Comparison of ENCODE assay signal across 9 mouse cellular contexts in genomic region chr12:54202276-54202675, GRCm38 (mm10). TPM values are rescaled to one million over a fixed set of nuclear protein-coding genes. Genes with fewer than 3 reads are reported as not detected.
DNase-seq lines count a peak whose midpoint lies in the region; ATAC-seq and TF ChIP-seq lines count a peak whose summit lies in the region.
"Had no signal": no experiment of that assay in that cellular context is flagged by ENCODE, and none has a peak within 500 bp of the region (broad histone marks: within the 10 kb centered on the region; RNA-seq: fewer than 3 reads in every experiment).

No protein-coding gene starts in this region.

- peak overlapping the region; percentile 99 for H3K4me2 ChIP-seq in lung, postnatal 0 days (replicated peaks; ENCODE audit: low read depth, low read length)
- peak overlapping the region; percentile 81 for H3K4me2 ChIP-seq in heart, embryonic 16.5 days (ENCODE audit: low read depth, low read length)
- peak overlapping the region; percentile 99 for H3K4me2 ChIP-seq in neural tube, embryonic 15.5 days

- H3K36me3 ChIP-seq in lung, postnatal 0 days (ENCODE audit: insufficient read depth, low read length), result no peaks in the 10 kb centered on the region
- H3K36me3 ChIP-seq in heart, embryonic 16.5 days (ENCODE audit: control insufficient read depth, insufficient read depth), result no peaks in the 10 kb centered on the region
- H3K36me3 ChIP-seq in neural tube, embryonic 15.5 days, result no peaks in the 10 kb centered on the region

- H3K9me3 ChIP-seq in lung, postnatal 0 days (ENCODE audit: low read length), result no peaks in the 10 kb centered on the region
- H3K9me3 ChIP-seq in heart, embryonic 16.5 days (replicated peaks; ENCODE audit: control insufficient read depth, low read length), result 0 out of 2 replicates have a peak, but pooled peaks cover 2% of the 10 kb centered on the region
- no peaks in the 10 kb centered on the region for H3K9me3 ChIP-seq in neural tube, embryonic 15.5 days (replicated peaks)

- H3K27ac ChIP-seq in lung, postnatal 0 days (ENCODE audit: low read length), result no peak overlapping the region
- H3K27ac ChIP-seq in heart, embryonic 16.5 days (ENCODE audit: low read length), result peak overlapping the region; percentile 80
- no peak overlapping the region for H3K27ac ChIP-seq in neural tube, embryonic 15.5 days (replicated peaks)

- ATAC-seq in lung, postnatal 0 days, result no peak
- no peak for ATAC-seq in heart, embryonic 16.5 days (replicated peaks; ENCODE audit: extremely low read depth, insufficient read depth, low FRiP score)
- ATAC-seq in neural tube, embryonic 15.5 days (ENCODE audit: low FRiP score), result no peak

- no peak for TF ChIP-seq POLR2A in lung, adult 2 months (IDR thresholded peaks at IDR 0.05; ENCODE audit: borderline replicate concordance, extremely low read depth, low read depth, low read length)

- no peak for TF ChIP-seq EP300 in lung, postnatal 0 days (IDR thresholded peaks at IDR 0.05)

- no peaks in the 10 kb centered on the region for H3K27me3 ChIP-seq in lung, postnatal 0 days (replicated peaks; ENCODE audit: insufficient read depth, low read length)
- no peaks in the 10 kb centered on the region for H3K27me3 ChIP-seq in heart, embryonic 16.5 days (ENCODE audit: control insufficient read depth, insufficient read depth, low read length)
- H3K27me3 ChIP-seq in neural tube, embryonic 15.5 days (replicated peaks), result peaks cover 18% of the 10 kb centered on the region
- H3K27me3 ChIP-seq: Patski had no signal

- WGBS in lung, postnatal 0 days, result 26% methylated on average over 6 of the region's 6 CpGs
- 49% methylated on average over 6 of the region's 6 CpGs for WGBS in lung, adult 2 months
- WGBS in heart, embryonic 16.5 days, result 36% methylated on average over 6 of the region's 6 CpGs
- WGBS in neural tube, embryonic 15.5 days, result 40% methylated on average over 6 of the region's 6 CpGs

- no peak for TF ChIP-seq CTCF in lung, postnatal 0 days (IDR thresholded peaks at IDR 0.05)
- TF ChIP-seq CTCF in lung, adult 2 months (IDR thresholded peaks at IDR 0.05; ENCODE audit: insufficient read depth, low read length), result no peak

- peaks cover 19% of the 10 kb centered on the region; the same call in 1 of the 2 replicates for H3K4me1 ChIP-seq in lung, postnatal 0 days (ENCODE audit: insufficient read depth, low read depth, low read length)
- H3K4me1 ChIP-seq in lung, adult 2 months (ENCODE audit: control insufficient read depth, insufficient read depth, low read length), result peaks cover 3% of the 10 kb centered on the region; the same call in 1 of the 2 replicates
- peaks cover 29% of the 10 kb centered on the region for H3K4me1 ChIP-seq in heart, embryonic 16.5 days (ENCODE audit: control insufficient read depth, insufficient read depth, low read length)
- peaks cover 34% of the 10 kb centered on the region for H3K4me1 ChIP-seq in neural tube, embryonic 15.5 days

- H3K4me3 ChIP-seq in lung, postnatal 0 days (ENCODE audit: low read depth, low read length), result peak overlapping the region; percentile 77
- H3K4me3 ChIP-seq in lung, adult 2 months (replicated peaks; ENCODE audit: extremely low read depth, low read depth, low read length), result no peak overlapping the region
- H3K4me3 ChIP-seq in heart, embryonic 16.5 days (ENCODE audit: low read length), result peak overlapping the region; percentile 74
- peak overlapping the region; percentile 59 for H3K4me3 ChIP-seq in neural tube, embryonic 15.5 days (replicated peaks)

- DNase-seq in lung, postnatal 0 days (ENCODE audit: low spot score), result no peak
- no peak for DNase-seq in lung, adult 2 months
- peak; percentile 46 to 58 for DNase-seq in kidney, postnatal 4 days
- no peak for DNase-seq in testis, postnatal 10 days (ENCODE audit: low spot score)
- DNase-seq in cerebellum, postnatal 14 days, result no peak
- DNase-seq in left cerebral cortex, postnatal 14 days (ENCODE audit: low spot score in 2 of 2), result no peak

- intact Hi-C loops in left cerebral cortex, postnatal 14 days (cut with DNase I), result loop anchor here (5.0 to 10.0 kb wide), 2 partner anchors 150 to 283 kb away; no protein-coding TSS in a partner anchor

- H3K9ac ChIP-seq in lung, postnatal 0 days (replicated peaks; ENCODE audit: low read depth), result peak overlapping the region; percentile 50; the same call in 1 of the 2 replicates
- peak overlapping the region; percentile 90 for H3K9ac ChIP-seq in heart, embryonic 16.5 days (ENCODE audit: low read length)
- peak overlapping the region; percentile 61; the same call in 1 of the 2 replicates for H3K9ac ChIP-seq in neural tube, embryonic 15.5 days (replicated peaks)

RNA-seq across cellular contexts. Expression of gene Egln3, which starts 1.4 kb away (rescaled TPM):
- polyA plus RNA-seq in lung, postnatal 0 days (2015; fragmentation: Nextera tagmentation; extraction: Ambion mirVana), result 5.2 and 5.4 TPM in 2 replicates
- 1.9 and 9.2 TPM in 2 replicates for polyA plus RNA-seq in lung, adult 2 months (2012; rRNA removed)
- 30.5 and 31.4 TPM in 2 replicates for polyA plus RNA-seq in heart, embryonic 16.5 days (2015; fragmentation: Nextera tagmentation; extraction: Ambion mirVana)
- polyA plus RNA-seq in neural tube, embryonic 15.5 days (2015; fragmentation: Nextera tagmentation; extraction: Ambion mirVana), result 6.6 and 11.8 TPM in 2 replicates
- total RNA-seq in left cerebral cortex, postnatal 14 days (2021), result 10 to 100 TPM; 11.3 to 11.4 TPM

Comparison
In these comparisons a context has a peak if more than half of its experiments do, and no peak if none do; other contexts are left out.
1. DNase-seq: peak in kidney, postnatal 4 days (2 of 2); none in lung, postnatal 0 days (single experiment), lung, adult 2 months (single experiment), testis, postnatal 10 days (single experiment), cerebellum, postnatal 14 days (0 of 2) and left cerebral cortex, postnatal 14 days (0 of 2).
2. Peak in every context shown above with its lines, with median percentiles within 50 percentile points of each other: H3K4me2 ChIP-seq and H3K9ac ChIP-seq.